Mouse (Mus musculus) erythroblast, embryonic 14.5 days (primary cell): ENCODE measurements around the gene Ptprr.

Experiments used
- GATA1 ChIP-seq: IDR thresholded peaks from 2 replicates; pipeline ENCODE4 v1.6.1; 2012; ENCODE audit warnings: low read length, inconsistent platforms, mixed read lengths
- TAL1 ChIP-seq: IDR thresholded peaks from 3 replicates; pipeline ENCODE4 v1.6.1; 2012; ENCODE audit warnings: low read length, inconsistent platforms, mixed read lengths

- TF ChIP-seq TAL1 = no peak
- no peak for TF ChIP-seq GATA1
Measured at GRCm38 (mm10) chr10:116183258-116183657, 165.2 kb downstream of the Ptprr start.
